Mouse (Mus musculus) c-Kit-negative CD71-positive TER-119-positive erythroid progenitor cells, embryonic 14.5 days (primary cell): ENCODE data around the gene Olfr1118.
"Not testable (repeated sequence)": the region's sequence is repeated elsewhere in the genome, so short reads cannot be mapped to it uniquely, and the experiment has no call there.

Experiments used
- DNase-seq: peaks from one replicate; pipeline ENCODE4 v3.0.0-alpha.2; 2013; ENCODE audit warnings: low read depth, low spot score

The Olfr1118 gene

GRCm38 (mm10) chr2:87307281-87307680, at the start of gene Olfr1118:
Gene Olfr1118, plus strand, starts transcription at chr2:87307581.
- DNase-seq: no peak

- DNase-seq: no peak
Measured at GRCm38 (mm10) chr2:87267234-87267633, 40.1 kb upstream of the Olfr1118 start, which contains the start of gene Olfr1116. Gene Olfr1116, plus strand, starts transcription at chr2:87267534.

- not testable (repeated sequence) for DNase-seq
Measured at GRCm38 (mm10) chr2:87293977-87294376, 13.4 kb upstream of the Olfr1118 start.

- no peak for DNase-seq
Measured at GRCm38 (mm10) chr2:87354515-87354914, 47.1 kb downstream of the Olfr1118 start, which contains the start of gene Olfr1120. Gene Olfr1120, plus strand, starts transcription at chr2:87354815.

GRCm38 (mm10) chr2:87360121-87360520, 52.7 kb downstream of the Olfr1118 start:
- DNase-seq: not testable (repeated sequence)
